Mouse (Mus musculus) testis, adult 2 months (tissue): Measurements from ENCODE around the gene Casq2. TPM values are rescaled to one million over a fixed set of nuclear protein-coding genes. Genes with fewer than 3 reads are reported as not detected.

Experiments
- H3K27ac ChIP-seq: fragments of 200-500 bp; 2 replicates; pipeline ENCODE4 v1.5.1; 2012; ENCODE audit warnings: low read depth, low read length; ENCODE audit not compliant: control insufficient read depth, insufficient read depth
- H3K27me3 ChIP-seq: fragments of 200-500 bp; 2 replicates; pipeline ENCODE4 v1.6.1; 2012; ENCODE audit warnings: mild to moderate bottlenecking, low read length, moderate library complexity; ENCODE audit not compliant: control insufficient read depth, insufficient read depth
- H3K36me3 ChIP-seq: fragments of 200-500 bp; 2 replicates; pipeline ENCODE4 v1.6.1; 2012; ENCODE audit warnings: mild to moderate bottlenecking, low read length; ENCODE audit not compliant: control insufficient read depth, insufficient read depth
- H3K4me1 ChIP-seq: fragments of 200-500 bp; 2 replicates; pipeline ENCODE4 v1.6.1; 2012; ENCODE audit warnings: low read length; ENCODE audit not compliant: control insufficient read depth, insufficient read depth
- H3K4me3 ChIP-seq: fragments of 200-500 bp; 2 replicates; pipeline ENCODE4 v1.5.1; 2012; ENCODE audit warnings: low read depth, mild to moderate bottlenecking, low read length, moderate library complexity, mixed read lengths; ENCODE audit not compliant: control insufficient read depth
- CTCF ChIP-seq: fragments of 200-500 bp; IDR thresholded peaks from 2 replicates; pipeline ENCODE4 v1.5.1; 2012; ENCODE audit warnings: low read depth, mild to moderate bottlenecking, inconsistent platforms, low read length, moderate library complexity; ENCODE audit not compliant: control insufficient read depth, insufficient read depth, insufficient replicate concordance
- POLR2A ChIP-seq: fragments of 200-500 bp; IDR thresholded peaks from 2 replicates; pipeline ENCODE4 v1.6.1; 2012; ENCODE audit warnings: low read depth, mild to moderate bottlenecking, inconsistent platforms, low read length, moderate library complexity; ENCODE audit not compliant: control insufficient read depth
- polyA plus RNA-seq: library from polyadenylated mRNA; depleted of rRNA; stranded (reverse); fragments of >200 nt; gene quantifications from 2 replicates; pipeline ENCODE4 v1.2.3, GENCODE M21; 2012

Gene Casq2
- polyA plus RNA-seq, 1 experiment, result 2.5 TPM

- Histone ChIP-seq H3K4me3 (peak overlapping the region; percentile 27; the same call in 1 of the 2 replicates), H3K36me3 (no peaks in the 10 kb centered on the region), H3K27me3 (no peaks in the 10 kb centered on the region), H3K4me1 (peaks cover 7% of the 10 kb centered on the region), H3K27ac (no peak overlapping the region)
- TF ChIP-seq CTCF (no peak), POLR2A (no peak)
These were observed 79.5 kb downstream of the Casq2 start for GRCm38 (mm10) chr3:102165536-102166286.

GRCm38 (mm10) chr3:102166287-102166620, 80.0 kb downstream of the Casq2 start:
- no peaks in the 10 kb centered on the region for H3K36me3 ChIP-seq
- H3K4me3 ChIP-seq, result no peak overlapping the region

DNA sequence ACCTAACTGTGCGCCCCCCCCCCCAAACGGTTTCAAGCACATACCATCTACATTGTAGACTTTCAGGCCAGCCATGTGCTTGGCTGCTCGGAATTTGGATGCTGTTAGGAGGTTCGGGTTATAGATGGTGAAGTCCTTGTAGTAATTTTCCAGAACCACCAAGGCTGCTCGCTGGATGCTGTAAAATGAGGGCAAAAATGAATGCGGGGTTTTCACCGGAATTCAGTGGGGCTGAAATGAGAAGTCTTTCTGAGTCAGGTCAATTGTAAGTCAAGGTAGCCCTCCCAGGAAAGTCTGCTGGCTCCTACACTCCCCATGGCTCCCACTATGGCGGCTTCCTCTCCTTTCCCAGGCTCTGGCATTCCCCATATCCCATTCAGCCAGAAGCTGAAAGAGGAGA, 80.6 kb downstream of the Casq2 start:
- Histone ChIP-seq H3K27me3 (no peaks in the 10 kb centered on the region), H3K4me1 (peaks cover 7% of the 10 kb centered on the region), H3K4me3 (no peak overlapping the region), H3K27ac (no peak overlapping the region), H3K36me3 (no peaks in the 10 kb centered on the region)
- TF ChIP-seq CTCF (no peak), POLR2A (no peak)

More at GRCm38 (mm10) chr3:102166287-102166620, 80.0 kb downstream of the Casq2 start:
- Histone ChIP-seq H3K27me3 (no peaks in the 10 kb centered on the region), H3K4me1 (peaks cover 7% of the 10 kb centered on the region), H3K27ac (no peak overlapping the region)
- TF ChIP-seq POLR2A (no peak), CTCF (no peak)

- no peak overlapping the region for H3K4me3 ChIP-seq
- no peaks in the 10 kb centered on the region for H3K36me3 ChIP-seq
- peaks cover 7% of the 10 kb centered on the region for H3K4me1 ChIP-seq
- H3K27ac ChIP-seq, result no peak overlapping the region
- TF ChIP-seq CTCF (no peak), POLR2A (no peak)
- H3K27me3 ChIP-seq, result no peaks in the 10 kb centered on the region
These were observed 81.5 kb downstream of the Casq2 start for GRCm38 (mm10) chr3:102167555-102168210.

- TF ChIP-seq POLR2A, result no peak
- TF ChIP-seq CTCF, result no peak
- no peak overlapping the region for H3K27ac ChIP-seq
These were observed 83.1 kb downstream of the Casq2 start for GRCm38 (mm10) chr3:102169197-102169905.

GRCm38 (mm10) chr3:102174118-102174865, 88.1 kb downstream of the Casq2 start:
- Histone ChIP-seq H3K4me1 (no peaks in the 10 kb centered on the region), H3K4me3 (no peak overlapping the region), H3K27ac (no peak overlapping the region), H3K27me3 (no peaks in the 10 kb centered on the region), H3K36me3 (no peaks in the 10 kb centered on the region)
- TF ChIP-seq POLR2A, result no peak
- no peak for TF ChIP-seq CTCF

More at GRCm38 (mm10) chr3:102169197-102169905, 83.1 kb downstream of the Casq2 start:
- no peaks in the 10 kb centered on the region for H3K27me3 ChIP-seq
- H3K4me1 ChIP-seq, result peaks cover 7% of the 10 kb centered on the region
- H3K36me3 ChIP-seq, result no peaks in the 10 kb centered on the region
- H3K4me3 ChIP-seq, result no peak overlapping the region
